Mouse (Mus musculus): ENCODE measurements around the gene A630095N17Rik.

DNA sequence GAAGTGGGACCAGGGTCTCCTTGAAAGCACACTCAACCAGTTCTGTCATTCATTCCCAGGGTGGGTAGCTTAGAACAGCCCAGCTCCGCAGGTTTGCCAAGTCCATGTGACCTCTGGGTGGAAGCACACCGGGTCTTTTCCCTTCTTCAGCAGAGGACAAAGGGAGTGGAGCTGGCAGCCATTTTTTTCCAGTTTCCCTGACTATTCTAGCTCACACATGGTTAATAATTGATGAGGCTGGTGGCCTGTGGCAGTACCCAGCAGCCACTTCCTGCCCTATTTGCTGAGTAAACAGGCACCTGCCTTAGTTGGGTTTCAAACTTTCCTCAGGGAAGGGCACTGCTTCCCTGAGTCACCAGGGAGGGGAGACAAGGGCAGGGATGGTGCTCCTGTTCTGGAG, 17.5 kb downstream of the A630095N17Rik start:
- no peak for TF ChIP-seq POLR2A (IDR thresholded peaks at IDR 0.05; ENCODE audit: insufficient read depth, low read depth, low read length)
- no peak for TF ChIP-seq CTCF (IDR thresholded peaks at IDR 0.05; ENCODE audit: insufficient read depth, low read depth, low read length)
